Mouse (Mus musculus): Measurements from ENCODE around the gene Sdhc.
A peak's percentile ranks its signal among the peaks of the same experiment; 100 is the strongest.
"Not testable (repeated sequence)": the region's sequence is repeated elsewhere in the genome, so short reads cannot be mapped to it uniquely, and the experiment has no call there.

Sdhc gene

DNA sequence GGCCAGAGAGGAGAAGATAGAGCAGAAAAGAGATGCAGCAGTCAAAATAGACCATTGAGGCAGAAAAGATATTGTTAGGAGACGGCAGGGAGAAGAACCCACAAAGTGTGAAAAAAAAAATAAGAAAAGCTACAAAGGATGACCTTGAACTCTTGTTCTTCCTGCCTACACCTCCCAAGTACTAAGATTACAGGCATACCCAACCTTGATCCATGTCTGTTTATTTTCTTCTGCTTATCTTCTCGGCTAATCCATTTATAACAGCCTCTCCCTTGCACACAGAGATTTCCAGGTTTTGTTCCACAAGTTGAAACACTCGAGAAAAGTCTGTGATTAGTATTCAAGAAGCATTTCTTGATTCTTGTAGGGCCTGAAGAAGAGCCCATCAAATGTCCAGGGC lies 19.5 kb upstream of the Sdhc start:
- no peak for DNase-seq (ENCODE audit: low read depth in 2 of 2, low spot score in 2 of 2)

- DNase-seq (ENCODE audit: low read depth in 2 of 2, low spot score in 2 of 2): no peak
Observed at GRCm38 (mm10) chr1:171168906-171169305, 18.5 kb upstream of the Sdhc start.

GRCm38 (mm10) chr1:171165629-171166345 lies 15.4 kb upstream of the Sdhc start:
- DNase-seq (ENCODE audit: low read depth in 2 of 2, low spot score in 2 of 2): no peak

DNA sequence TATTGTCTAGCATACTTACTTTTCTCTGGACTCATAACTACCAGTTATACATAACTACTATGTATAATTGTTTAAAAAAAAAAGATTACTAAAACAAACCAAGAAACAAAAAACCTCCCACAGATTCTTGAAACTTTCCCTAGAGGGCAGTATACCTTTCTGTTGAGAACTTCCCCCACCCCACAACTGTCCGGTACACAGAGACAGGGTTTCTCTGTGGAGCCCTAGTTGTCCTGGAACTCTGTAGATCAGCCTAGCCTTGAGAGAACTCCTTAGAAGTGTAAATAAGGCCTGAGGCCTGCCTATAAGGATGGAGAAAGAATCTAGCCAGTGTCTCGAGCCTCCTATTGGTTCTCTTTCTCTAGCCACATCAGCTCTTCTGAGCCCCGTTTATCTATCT lies 13.9 kb upstream of the Sdhc start:
- DNase-seq (ENCODE audit: low read depth in 2 of 2, low spot score in 2 of 2): no peak

- no peak for DNase-seq (ENCODE audit: low read depth in 2 of 2, low spot score in 2 of 2)
Observed at GRCm38 (mm10) chr1:171162526-171162925, 12.1 kb upstream of the Sdhc start.

DNA sequence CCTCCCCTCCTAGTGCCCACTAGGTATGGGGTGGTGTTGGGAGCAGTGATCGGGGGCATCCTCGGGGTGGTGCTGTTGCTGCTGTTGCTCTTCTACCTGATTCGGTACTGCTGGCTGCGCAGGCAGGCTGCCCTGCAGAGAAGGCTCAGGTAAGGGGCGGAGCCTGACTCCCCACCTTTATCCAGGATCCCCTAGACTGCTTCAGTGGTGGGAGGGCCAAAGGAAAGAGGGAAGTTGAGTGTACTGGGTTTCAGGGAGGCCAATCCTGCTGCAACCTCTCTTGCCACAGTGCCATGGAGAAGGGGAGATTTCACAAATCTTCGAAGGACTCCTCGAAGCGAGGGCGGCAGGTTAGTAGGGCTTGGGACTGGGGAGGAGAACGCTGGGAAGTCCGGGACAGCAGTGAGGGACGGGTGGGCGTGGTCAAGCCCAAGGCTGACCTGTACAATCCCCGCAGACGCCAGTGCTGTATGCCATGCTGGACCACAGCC lies 9.1 kb upstream of the Sdhc start:
- no peak for DNase-seq (ENCODE audit: low read depth in 2 of 2, low spot score in 2 of 2)

DNA sequence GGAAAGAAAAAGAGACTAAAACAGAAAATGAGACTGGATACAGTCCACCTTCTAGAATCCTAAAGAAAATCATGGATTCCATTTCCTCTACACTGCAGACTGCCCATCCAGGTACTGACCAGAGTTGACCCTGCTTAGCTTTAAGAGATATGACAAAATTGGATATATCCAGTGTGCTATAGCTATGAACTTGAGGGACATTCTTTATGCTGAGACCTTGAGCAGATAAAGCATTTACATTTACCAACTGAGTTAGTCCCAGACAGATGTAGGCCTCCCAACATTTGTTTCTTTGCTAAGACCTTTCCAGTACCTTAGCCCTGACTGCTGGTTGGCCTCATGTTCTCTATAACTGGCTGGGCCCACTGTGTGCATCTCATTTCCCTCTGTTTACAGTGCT lies 7.6 kb upstream of the Sdhc start:
- DNase-seq (ENCODE audit: low read depth in 2 of 2, low spot score in 2 of 2): no peak

- no peak for DNase-seq (ENCODE audit: low read depth in 2 of 2, low spot score in 2 of 2)
Observed at GRCm38 (mm10) chr1:171156644-171157043, 6.2 kb upstream of the Sdhc start.

DNA sequence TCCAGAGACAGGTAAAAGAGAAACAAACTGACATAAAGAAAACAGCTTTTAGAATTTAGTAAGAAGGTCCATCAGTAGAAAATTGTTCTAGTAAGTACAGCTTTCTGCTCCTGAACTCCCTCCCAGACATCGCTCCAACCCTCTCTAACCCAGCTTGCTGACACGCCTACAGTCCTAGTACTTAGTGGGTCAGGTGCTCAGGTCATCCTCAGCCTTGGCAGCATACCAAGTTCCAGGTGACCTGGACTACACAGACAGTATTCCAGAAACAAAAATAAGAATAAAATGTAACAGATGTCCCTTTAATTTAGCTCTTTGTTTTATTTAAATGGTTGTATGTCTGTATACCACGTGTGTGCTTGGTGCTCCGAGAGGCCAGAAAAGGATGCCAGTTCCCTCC lies 1.6 kb upstream of the Sdhc start:
- DNase-seq (ENCODE audit: low read depth in 2 of 2, low spot score in 2 of 2): no peak

DNA sequence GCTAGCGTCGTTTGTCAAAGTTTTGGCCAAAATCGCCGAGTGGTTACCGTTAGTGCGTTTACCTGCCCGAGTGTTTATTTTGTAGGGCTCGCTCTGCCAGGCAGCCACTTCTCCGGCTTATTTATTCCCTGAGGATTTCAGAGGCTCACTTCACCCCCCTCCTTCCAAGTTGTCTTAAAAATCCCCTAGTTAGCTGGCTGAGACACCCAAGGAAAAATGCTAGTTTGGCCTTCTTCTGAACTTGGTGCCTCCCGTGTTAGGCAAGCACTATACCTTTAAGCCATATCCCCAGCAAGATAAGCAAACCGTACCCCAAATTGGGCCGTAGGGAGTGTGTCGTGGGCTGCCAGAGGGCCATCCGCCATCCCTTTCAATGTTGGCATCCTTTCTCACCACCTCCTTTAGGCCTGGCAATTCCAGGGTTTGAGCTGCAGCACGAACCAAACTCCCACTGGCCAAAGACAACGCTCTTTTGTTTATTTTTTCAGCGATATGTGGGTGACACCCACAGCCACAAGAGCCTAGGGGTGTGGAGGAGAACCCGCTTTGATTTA lies 512 bp upstream of the Sdhc start:
- peak; percentile 6 to 28 for DNase-seq (ENCODE audit: low read depth in 2 of 2, low spot score in 2 of 2)

DNA sequence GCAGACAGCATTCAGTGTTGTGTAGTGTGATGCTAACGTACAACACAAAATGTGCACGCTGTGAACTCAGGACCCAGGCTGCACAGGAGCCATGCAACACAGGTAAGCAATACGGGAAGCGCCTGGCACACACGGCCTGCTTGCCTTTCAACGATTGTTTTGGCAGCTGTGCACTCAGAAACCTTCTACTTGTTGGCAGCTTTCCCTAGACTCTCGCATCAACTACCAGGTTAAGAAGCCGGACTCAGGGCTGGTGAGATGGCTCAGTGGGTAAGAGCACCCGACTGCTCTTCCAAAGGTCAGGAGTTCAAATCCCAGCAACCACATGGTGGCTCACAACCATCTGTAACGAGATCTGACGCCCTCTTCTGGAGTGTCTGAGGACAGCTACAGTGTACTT lies 7.4 kb downstream of the Sdhc start:
- not testable (repeated sequence) for DNase-seq (ENCODE audit: low read depth in 2 of 2, low spot score in 2 of 2)

- not testable (repeated sequence) for DNase-seq (ENCODE audit: low read depth in 2 of 2, low spot score in 2 of 2)
Observed at GRCm38 (mm10) chr1:171137486-171138155, 12.8 kb downstream of the Sdhc start.

GRCm38 (mm10) chr1:171135600-171135999 lies 14.8 kb downstream of the Sdhc start:
- no peak for DNase-seq (ENCODE audit: low read depth in 2 of 2, low spot score in 2 of 2)

DNA sequence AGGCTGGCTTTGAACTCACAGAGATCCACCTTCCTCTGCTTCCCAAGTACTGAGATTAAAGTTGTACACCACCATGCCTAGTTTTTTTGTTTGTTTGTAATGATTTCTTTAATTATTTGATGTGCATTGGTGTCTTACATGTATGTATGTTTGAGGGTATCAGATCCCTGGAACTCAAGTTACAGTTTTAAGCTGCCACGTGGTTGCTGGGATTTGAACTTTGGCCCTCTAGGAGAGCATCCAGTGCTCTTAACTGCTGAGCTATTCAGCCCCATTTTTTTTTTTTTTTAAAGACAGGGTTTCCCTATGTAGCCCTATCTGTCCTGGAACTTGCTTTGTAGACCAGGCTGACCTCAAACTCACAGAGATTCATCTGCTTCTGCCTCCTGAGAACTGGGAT lies 19.4 kb downstream of the Sdhc start:
- no peak for DNase-seq (ENCODE audit: low read depth in 2 of 2, low spot score in 2 of 2)

DNA sequence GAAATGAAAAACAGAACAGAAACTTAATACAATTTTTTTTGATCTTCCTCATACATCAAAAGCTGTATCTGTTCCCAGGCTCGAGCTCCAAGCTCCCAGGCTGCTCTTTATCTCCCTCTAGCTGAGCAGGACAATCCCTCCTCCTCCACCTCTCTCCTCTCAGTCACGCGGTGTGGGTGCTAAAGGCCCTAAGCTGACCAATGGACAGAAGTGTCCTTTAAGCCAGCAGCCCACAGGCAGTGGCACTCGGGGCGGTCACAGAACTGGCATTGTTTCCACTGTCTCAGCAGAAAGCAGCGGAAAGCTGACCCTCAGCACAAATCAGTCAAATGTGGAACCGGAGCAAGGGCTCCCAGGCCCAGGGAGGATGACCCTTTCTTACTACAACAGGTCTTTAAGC lies 21.2 kb downstream of the Sdhc start:
- DNase-seq (ENCODE audit: low read depth in 2 of 2, low spot score in 2 of 2): no peak

GRCm38 (mm10) chr1:171124398-171124797 lies 26.0 kb downstream of the Sdhc start:
- DNase-seq (ENCODE audit: low read depth in 2 of 2, low spot score in 2 of 2): no peak

DNA sequence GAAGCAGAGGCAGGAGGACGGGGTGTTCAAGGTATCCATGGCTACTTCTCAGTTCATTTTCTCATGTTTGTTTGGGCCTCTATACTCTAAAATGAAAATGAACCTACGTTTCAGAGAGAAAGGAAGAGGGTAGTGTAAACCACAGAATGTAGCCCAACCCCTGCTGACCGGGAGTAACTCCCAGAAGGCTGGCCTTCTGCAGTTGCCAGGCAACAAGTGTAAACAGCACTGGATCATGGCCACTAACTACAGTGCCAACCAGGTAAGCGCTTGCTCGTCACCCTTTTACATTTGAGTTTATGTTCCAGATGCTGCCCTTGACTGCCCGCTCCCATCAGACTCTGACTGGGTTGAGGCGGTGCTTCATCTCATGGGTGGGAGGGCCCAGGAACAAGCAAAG lies 27.5 kb downstream of the Sdhc start:
- DNase-seq (ENCODE audit: low read depth in 2 of 2, low spot score in 2 of 2): no peak

GRCm38 (mm10) chr1:171121839-171122238 lies 28.6 kb downstream of the Sdhc start:
- no peak for DNase-seq (ENCODE audit: low read depth in 2 of 2, low spot score in 2 of 2)

- no peak for DNase-seq (ENCODE audit: low read depth in 2 of 2, low spot score in 2 of 2)
Observed at GRCm38 (mm10) chr1:171120893-171121292, 29.5 kb downstream of the Sdhc start.

DNA sequence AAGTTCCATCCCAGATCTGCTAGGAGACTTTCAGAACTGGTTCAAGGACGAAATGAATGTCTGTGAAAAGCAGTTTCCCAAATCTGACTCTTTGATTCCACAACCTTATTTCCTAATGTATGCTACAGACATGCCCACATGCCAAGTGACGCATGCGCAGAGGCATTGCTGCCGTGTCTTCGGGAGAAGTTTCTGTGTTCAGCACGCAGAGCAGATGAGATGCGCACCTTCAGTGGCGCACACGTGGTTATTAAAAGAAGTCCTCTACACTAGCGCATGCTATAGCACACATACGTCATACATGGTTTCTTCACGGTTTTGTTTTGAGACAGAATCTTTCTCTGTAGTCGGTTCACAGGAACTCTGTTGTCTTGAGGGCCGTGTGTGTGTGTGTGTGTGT lies 31.0 kb downstream of the Sdhc start:
- no peak for DNase-seq (ENCODE audit: low read depth in 2 of 2, low spot score in 2 of 2)

DNA sequence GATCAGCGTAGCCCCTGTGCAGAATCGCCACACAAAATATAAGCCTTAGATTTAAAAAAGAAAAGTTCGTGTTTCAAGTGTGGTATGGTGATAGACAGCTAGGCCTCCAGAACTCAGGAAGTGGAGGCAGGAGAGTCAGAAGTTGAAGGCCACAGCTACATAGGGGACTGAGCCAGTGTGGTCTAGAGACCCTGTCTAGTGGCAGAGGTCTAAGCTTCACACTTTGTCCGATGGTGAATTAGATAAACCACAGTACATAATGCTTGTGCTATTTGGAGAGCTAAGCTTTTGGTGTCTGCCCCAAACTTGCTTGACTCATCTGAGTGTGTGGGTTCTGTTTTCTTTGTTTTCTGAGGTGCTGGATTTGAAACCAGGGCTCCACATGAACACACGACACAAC lies 31.4 kb downstream of the Sdhc start:
- DNase-seq (ENCODE audit: low read depth in 2 of 2, low spot score in 2 of 2): no peak

DNA sequence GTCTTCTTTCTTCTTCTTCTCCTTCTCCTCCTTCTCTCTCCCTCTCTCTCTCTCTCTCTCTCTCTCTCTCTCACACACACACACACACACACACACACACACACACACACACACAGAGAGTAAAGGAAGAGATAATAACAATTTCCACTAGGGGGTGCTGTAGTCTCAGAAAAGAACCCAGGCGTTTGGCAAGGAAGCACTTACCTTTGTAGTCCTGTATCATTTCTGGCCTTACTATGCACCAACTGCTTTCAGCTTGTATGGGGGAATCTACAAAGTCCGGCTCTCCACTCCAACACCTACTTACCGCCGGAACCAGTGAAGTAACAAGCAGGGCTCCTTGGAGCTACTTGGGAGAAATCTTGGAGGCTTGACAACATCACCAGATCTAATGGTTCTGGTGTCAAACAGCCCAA lies 32.1 kb downstream of the Sdhc start:
- DNase-seq (ENCODE audit: low read depth in 2 of 2, low spot score in 2 of 2): peak; percentile 60 to 74

Data from CD8-positive naive resting alpha-beta T cell, adult 2 months (primary cell).